Mouse (Mus musculus) heart, embryonic 11.5 days (tissue): ENCODE results near the gene Slc6a17. TPM values are rescaled to one million over a fixed set of nuclear protein-coding genes. Genes with fewer than 3 reads are reported as not detected.

ENCODE experiments used
- ATAC-seq: fragments of 200-750 bp; cut with Nextera tagmentation; replicated peaks from 2 replicates; pipeline ENCODE4 v1.8.0; 2017; ENCODE audit warnings: moderate library complexity; ENCODE audit not compliant: insufficient number of reproducible peaks, low FRiP score, low TSS enrichment
- H3K27ac ChIP-seq: fragments of 300-500 bp; sonication (generic); 2 replicates; pipeline ENCODE4 v1.5.1; 2014; ENCODE audit warnings: mild to moderate bottlenecking, low read depth, low read length
- H3K27me3 ChIP-seq: fragments of 300-500 bp; sonication (generic); 2 replicates; pipeline ENCODE4 v1.6.1; 2014; ENCODE audit warnings: mild to moderate bottlenecking, low read length, mixed read lengths; ENCODE audit not compliant: control insufficient read depth, insufficient read depth
- H3K36me3 ChIP-seq: fragments of 300-500 bp; sonication (generic); 2 replicates; pipeline ENCODE4 v1.6.1; 2014; ENCODE audit warnings: mild to moderate bottlenecking, low read length, moderate library complexity, mixed read lengths; ENCODE audit not compliant: control insufficient read depth, insufficient read depth
- H3K4me1 ChIP-seq: fragments of 300-500 bp; sonication (generic); 2 replicates; pipeline ENCODE4 v1.6.1; 2014; ENCODE audit warnings: low read length; ENCODE audit not compliant: control insufficient read depth, insufficient read depth
- H3K4me2 ChIP-seq: fragments of 300-500 bp; sonication (generic); 2 replicates; pipeline ENCODE4 v1.6.1; 2014; ENCODE audit warnings: mild to moderate bottlenecking, moderate library complexity
- H3K4me3 ChIP-seq: fragments of 300-500 bp; sonication (generic); 2 replicates; pipeline ENCODE4 v1.5.1; 2014; ENCODE audit warnings: low read depth, low read length
- H3K9ac ChIP-seq: fragments of 300-500 bp; sonication (generic); 2 replicates; pipeline ENCODE4 v1.6.1; 2014; ENCODE audit warnings: mild to moderate bottlenecking, low read depth, low read length, moderate library complexity
- H3K9me3 ChIP-seq: fragments of 300-500 bp; sonication (generic); replicated peaks from 2 replicates; pipeline ENCODE4 v1.6.1; 2016; ENCODE audit warnings: low read length; ENCODE audit not compliant: control insufficient read depth
- WGBS: fragments of 180-500 bp; shearing (Covaris S2); extraction: QIAGEN DNeasy Blood & Tissue Kit; methylation state at CpG from one replicate; pipeline ENCODE4 v1.1.7; 2014; ENCODE audit not compliant: insufficient replicate concordance; 5-methylcytosine and 5-hydroxymethylcytosine counted together
- polyA plus RNA-seq: library from polyadenylated mRNA; unstranded; fragments of >200 nt; fragmentation: Nextera tagmentation; extraction: Ambion mirVana; gene quantifications from 2 replicates; pipeline ENCODE4 v1.2.1, GENCODE M21; 2014

The Slc6a17 gene
- polyA plus RNA-seq, 1 experiment from 2014 or later, result 4.0 TPM

GRCm38 (mm10) chr3:107436434-107436833 is 81.4 kb downstream of the Slc6a17 start:
- Histone ChIP-seq H3K27ac (no peak overlapping the region), H3K27me3 (no peaks in the 10 kb centered on the region; the same call in 1 of the 2 replicates), H3K4me3 (no peak overlapping the region), H3K9ac (no peak overlapping the region), H3K9me3 (no peaks in the 10 kb centered on the region), H3K36me3 (no peaks in the 10 kb centered on the region), H3K4me1 (no peaks in the 10 kb centered on the region), H3K4me2 (no peak overlapping the region)
- WGBS, result 37% methylated on average over 6 of the region's 6 CpGs
- no peak for ATAC-seq

DNA sequence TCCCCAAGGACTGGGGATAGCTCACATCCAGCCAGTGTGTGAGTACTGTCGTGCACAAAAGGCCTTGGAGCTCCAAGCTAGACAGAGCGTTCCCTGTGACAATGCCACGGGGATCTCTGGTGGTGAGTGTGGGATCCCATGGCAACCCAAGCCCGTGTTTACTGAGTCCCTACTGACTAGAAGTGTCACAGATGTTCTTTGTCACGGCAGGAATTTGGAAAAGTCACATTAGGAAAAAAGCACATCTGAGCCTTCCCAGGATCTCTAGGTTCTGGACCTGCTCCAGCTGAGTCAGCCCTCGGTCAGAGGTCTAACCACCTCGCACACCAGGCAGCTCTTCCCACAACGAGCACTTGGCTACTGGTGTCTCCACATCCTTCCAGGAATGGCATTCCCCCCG is 84.2 kb downstream of the Slc6a17 start:
- Histone ChIP-seq H3K27ac (no peak overlapping the region), H3K4me2 (no peak overlapping the region), H3K36me3 (no peaks in the 10 kb centered on the region), H3K9me3 (no peaks in the 10 kb centered on the region), H3K4me3 (no peak overlapping the region), H3K27me3 (no peaks in the 10 kb centered on the region; the same call in 1 of the 2 replicates), H3K4me1 (no peaks in the 10 kb centered on the region), H3K9ac (no peak overlapping the region)
- no peak for ATAC-seq
- 52% methylated on average over 9 of the region's 9 CpGs for WGBS

DNA sequence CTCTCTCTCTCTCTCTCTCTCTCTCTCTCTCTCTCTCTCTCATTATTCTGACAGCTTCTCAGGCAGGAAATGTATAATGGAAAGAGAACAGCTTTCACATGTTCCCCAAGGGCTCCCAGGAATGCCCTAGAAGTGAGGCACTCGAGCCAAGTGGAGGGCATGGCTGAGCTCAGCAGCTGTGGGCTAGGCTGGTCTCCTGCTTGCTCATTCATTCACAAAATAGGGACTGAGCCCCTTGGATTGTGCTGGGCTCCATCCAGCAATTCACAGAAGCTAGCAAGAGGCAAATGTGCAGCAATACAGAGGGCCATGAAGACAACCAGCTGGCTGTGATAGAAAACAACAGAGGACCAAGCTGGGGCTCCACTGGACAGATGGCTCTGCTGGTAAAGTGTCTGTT is 86.5 kb downstream of the Slc6a17 start:
- no peak overlapping the region for H3K4me3 ChIP-seq
- no peaks in the 10 kb centered on the region for H3K4me1 ChIP-seq
- no peak overlapping the region for H3K9ac ChIP-seq
- H3K27me3 ChIP-seq, result no peaks in the 10 kb centered on the region; the same call in 1 of the 2 replicates
- H3K4me2 ChIP-seq, result no peak overlapping the region
- H3K27ac ChIP-seq, result no peak overlapping the region
- H3K9me3 ChIP-seq, result no peaks in the 10 kb centered on the region
- no peaks in the 10 kb centered on the region for H3K36me3 ChIP-seq
- ATAC-seq, result no peak
- 16% methylated on average over 1 of the region's 1 CpGs for WGBS

DNA sequence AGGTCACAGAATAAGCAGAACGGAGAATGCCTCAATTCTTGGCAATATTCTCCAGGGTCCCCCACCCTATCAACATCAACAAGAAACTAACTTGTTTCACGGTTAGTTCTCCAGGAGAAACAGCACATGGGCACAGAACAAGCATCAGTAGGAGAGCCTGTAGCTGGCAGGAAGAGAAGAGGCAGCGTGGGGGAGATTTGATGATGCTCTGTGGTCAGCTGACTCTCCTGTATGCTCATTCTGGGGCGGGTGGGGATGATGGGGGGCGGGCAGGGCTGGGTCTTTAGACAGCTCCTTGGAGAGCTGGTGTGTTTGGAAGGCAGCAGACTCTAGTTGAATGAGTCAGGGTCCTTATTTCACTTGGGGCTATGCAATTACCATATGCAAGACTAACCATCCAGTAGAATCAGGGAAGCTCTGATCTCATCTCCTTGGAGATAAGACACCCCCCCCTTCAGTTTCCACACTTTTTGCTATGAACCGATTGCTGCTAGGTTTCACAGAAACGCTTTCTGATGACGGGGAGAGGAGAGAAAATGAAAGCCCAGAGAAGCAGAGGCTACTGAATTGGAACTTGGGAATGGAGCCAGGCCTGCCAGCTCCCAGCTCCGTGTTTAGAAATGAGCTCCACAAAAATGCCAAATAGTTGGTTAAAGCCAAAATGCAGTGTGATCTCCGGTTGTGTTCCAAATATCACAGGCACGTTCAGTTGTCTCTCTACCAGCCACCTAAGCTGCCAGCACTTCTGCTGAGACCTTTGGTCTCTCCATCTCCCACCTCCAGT is 93.4 kb downstream of the Slc6a17 start:
- 70% methylated on average over 11 of the region's 11 CpGs for WGBS
- Histone ChIP-seq H3K36me3 (no peaks in the 10 kb centered on the region), H3K4me1 (no peaks in the 10 kb centered on the region), H3K4me2 (no peak overlapping the region), H3K9ac (no peak overlapping the region), H3K27me3 (no peaks in the 10 kb centered on the region; the same call in 1 of the 2 replicates), H3K4me3 (no peak overlapping the region), H3K9me3 (no peaks in the 10 kb centered on the region), H3K27ac (no peak overlapping the region)
- no peak for ATAC-seq

DNA sequence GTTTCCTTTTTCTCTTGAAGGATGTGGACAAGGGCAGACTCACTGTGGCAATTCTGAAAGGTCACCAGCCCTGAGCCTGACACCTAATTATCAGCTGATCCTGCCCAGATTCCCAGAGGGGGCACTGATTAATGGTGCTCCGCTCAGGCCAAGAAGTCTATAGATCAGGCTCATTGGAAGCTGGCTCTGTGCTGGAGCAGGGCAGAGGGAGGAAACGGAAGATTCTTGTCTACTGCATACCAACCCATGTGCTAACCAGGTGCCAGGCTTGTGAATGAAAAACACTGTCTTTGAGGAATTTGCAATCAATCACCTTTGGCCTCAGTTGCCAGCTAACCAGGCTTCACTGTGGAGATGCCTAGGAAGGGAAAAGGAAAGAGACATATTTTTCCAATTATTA is 97.7 kb downstream of the Slc6a17 start:
- WGBS, result 43% methylated on average over 2 of the region's 2 CpGs
- Histone ChIP-seq H3K4me3 (no peak overlapping the region), H3K27me3 (no peaks in the 10 kb centered on the region; the same call in 1 of the 2 replicates), H3K27ac (no peak overlapping the region), H3K9me3 (no peaks in the 10 kb centered on the region), H3K9ac (no peak overlapping the region), H3K4me2 (no peak overlapping the region), H3K4me1 (no peaks in the 10 kb centered on the region), H3K36me3 (no peaks in the 10 kb centered on the region)
- ATAC-seq, result no peak

Other genes starting within 250 kb of the Slc6a17 start
- gene Lamtor5, start 239.2 kb downstream of the Slc6a17 start, polyA plus RNA-seq, result 153 and 156 TPM in 2 replicates
- gene Slc16a4, start 226.8 kb downstream of the Slc6a17 start, polyA plus RNA-seq, result 1.5 and 3.0 TPM in 2 replicates
- 13.6 and 14.1 TPM in 2 replicates for gene Rbm15, start 184.3 kb downstream of the Slc6a17 start, polyA plus RNA-seq
- 0.17 and 0.18 TPM in 2 replicates for gene Kcnc4, start 58.5 kb downstream of the Slc6a17 start, polyA plus RNA-seq
- not detected in 2 replicates for gene Ubl4b, start 37.1 kb upstream of the Slc6a17 start, polyA plus RNA-seq
- 1.1 and 1.7 TPM in 2 replicates for gene Alx3, start 77.0 kb upstream of the Slc6a17 start, polyA plus RNA-seq
- not detected in 2 replicates for gene Gm10961, start 113.3 kb upstream of the Slc6a17 start, polyA plus RNA-seq
- 35.4 and 47.0 TPM in 2 replicates for gene Strip1, start 113.7 kb upstream of the Slc6a17 start, polyA plus RNA-seq
- gene Ahcyl1, start 178.5 kb upstream of the Slc6a17 start, polyA plus RNA-seq, result 56.1 and 68.1 TPM in 2 replicates
- gene Csf1, start 242.5 kb upstream of the Slc6a17 start, polyA plus RNA-seq, result 10.7 and 11.0 TPM in 2 replicates